Comparison of ENCODE assay signal across 16 mouse cellular contexts in the genomic region with DNA sequence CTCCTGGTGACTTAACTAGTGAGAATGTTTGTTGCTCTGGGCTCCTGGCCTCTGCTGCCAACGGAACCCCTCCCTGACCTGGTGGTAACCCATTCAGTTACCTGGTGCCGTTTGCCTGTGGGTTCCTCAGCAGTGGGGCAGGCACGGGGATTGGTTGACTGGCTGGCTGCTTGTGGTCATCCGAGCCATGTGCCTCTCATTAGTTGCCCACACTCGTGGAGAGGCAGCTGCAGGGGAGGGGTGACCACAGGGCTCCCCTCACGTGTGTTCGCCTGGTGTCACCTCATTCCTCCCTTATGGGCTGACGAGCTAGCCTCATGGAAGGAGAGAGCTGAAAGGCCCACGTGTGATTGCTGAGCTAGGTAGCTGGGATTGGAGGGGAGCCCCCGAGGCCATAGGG. TPM values are rescaled to one million over a fixed set of nuclear protein-coding genes. Genes with fewer than 3 reads are reported as not detected.
"Had no signal": no experiment of that assay in that cellular context is flagged by ENCODE, and none has a peak within 500 bp of the region (broad histone marks: within the 10 kb centered on the region; RNA-seq: fewer than 3 reads in every experiment).

No protein-coding gene starts in this region.

- H3K27me3 ChIP-seq: limb, embryonic 13.5 days; stomach, embryonic 15.5 days had no signal

- H3K36me3 ChIP-seq: limb, embryonic 13.5 days; stomach, embryonic 15.5 days had no signal

- H3K9me3 ChIP-seq: limb, embryonic 13.5 days; stomach, embryonic 15.5 days had no signal

- DNase-seq: kidney, adult 18-20 months; kidney, postnatal 10 days; layer of hippocampus, adult 9-11 months; layer of hippocampus, postnatal 36 days; lung, adult 2 months; lung, postnatal 4 days; spleen, adult 18-20 months; thymus, postnatal 4 days had no signal

- H3K27ac ChIP-seq: limb, embryonic 13.5 days; liver, embryonic 14.5 days; stomach, embryonic 15.5 days had no signal

- H3K4me3 ChIP-seq: limb, embryonic 13.5 days; stomach, embryonic 15.5 days had no signal

RNA-seq across cellular contexts. Expression of a gene that starts 56.2 kb away (rescaled TPM):
- total RNA-seq: layer of hippocampus, adult 18-20 months; left cerebral cortex, postnatal 25 days; liver, adult 2 months had no signal
- polyA plus RNA-seq: liver, adult 2 months; midbrain, embryonic 16.5 days; neural tube, embryonic 14.5 days had no signal
